Mouse (Mus musculus) testis, adult 2 months (tissue): ENCODE data around the gene Gata1.

Experiments used
- CTCF ChIP-seq: fragments of 200-500 bp; IDR thresholded peaks from 2 replicates; pipeline ENCODE4 v1.5.1; 2012; ENCODE audit warnings: low read depth, mild to moderate bottlenecking, inconsistent platforms, low read length, moderate library complexity; ENCODE audit not compliant: control insufficient read depth, insufficient read depth, insufficient replicate concordance
- POLR2A ChIP-seq: fragments of 200-500 bp; IDR thresholded peaks from 2 replicates; pipeline ENCODE4 v1.6.1; 2012; ENCODE audit warnings: low read depth, mild to moderate bottlenecking, inconsistent platforms, low read length, moderate library complexity; ENCODE audit not compliant: control insufficient read depth

- TF ChIP-seq CTCF = no peak
- no peak for TF ChIP-seq POLR2A
Measured at GRCm38 (mm10) chrX:8013157-8013556, 35.3 kb upstream of the Gata1 start.
